Mouse (Mus musculus): ENCODE measurements around the gene Megf11. TPM values are rescaled to one million over a fixed set of nuclear protein-coding genes. Genes with fewer than 3 reads are reported as not detected.

The Megf11 gene
- polyA plus RNA-seq, 2 experiments: 0.80 to 1.0 TPM

DNA sequence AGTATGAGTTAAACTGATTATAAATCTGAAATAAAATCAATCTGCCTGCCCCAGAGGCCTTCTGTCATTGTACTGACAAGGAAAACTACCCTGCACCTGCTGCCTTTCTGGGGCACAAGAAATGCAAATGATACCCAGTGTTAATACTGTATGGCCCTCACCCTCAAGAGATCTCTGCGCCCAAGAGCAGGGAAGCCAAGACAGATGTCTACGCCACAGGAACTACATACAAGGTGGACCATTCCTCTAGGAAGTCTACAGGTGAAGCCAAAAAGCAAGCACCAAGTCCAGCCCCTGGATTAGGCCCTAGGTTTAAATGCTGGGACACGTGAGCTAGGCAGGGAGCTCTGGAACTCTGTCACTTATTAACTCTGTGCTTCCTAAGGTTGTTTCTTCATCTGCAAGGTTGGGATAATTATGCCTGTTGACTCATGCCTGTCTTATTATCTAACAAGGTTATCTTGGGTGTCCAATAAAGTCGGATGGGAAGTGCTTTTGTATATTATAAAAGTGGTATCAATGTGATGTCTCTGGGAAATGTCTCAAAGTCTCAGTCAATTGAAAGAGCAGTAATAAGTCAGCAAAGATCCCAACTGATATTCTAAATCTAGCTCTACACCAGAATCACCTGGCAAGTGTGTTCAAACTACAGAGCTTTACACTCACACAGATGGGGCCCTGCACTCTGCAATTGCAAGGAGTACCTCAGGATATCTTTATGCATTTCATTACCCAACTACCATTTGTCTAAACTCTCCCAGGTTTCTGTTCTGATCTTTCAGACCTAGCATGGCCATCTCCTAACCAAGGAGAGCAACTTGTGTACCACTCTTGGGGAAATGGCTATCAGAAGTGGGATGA lies 315.3 kb downstream of the Megf11 start:
- Histone ChIP-seq H3K4me1 (ENCODE audit: control insufficient read depth, insufficient read depth, low read length) (no peaks in the 10 kb centered on the region), H3K36me3 (ENCODE audit: control insufficient read depth, insufficient read depth, low read length) (peaks cover 13% of the 10 kb centered on the region), H3K4me3 (replicated peaks; ENCODE audit: low read length) (no peak overlapping the region), H3K9me3 (ENCODE audit: control insufficient read depth, low read length) (no peaks in the 10 kb centered on the region), H3K27ac (replicated peaks; ENCODE audit: low read depth, low read length) (no peak overlapping the region), H3K4me2 (replicated peaks; ENCODE audit: low read depth, low read length, severe bottlenecking) (no peak overlapping the region), H3K9ac (ENCODE audit: low read depth, low read length, severe bottlenecking) (no peak overlapping the region), H3K27me3 (ENCODE audit: control insufficient read depth, insufficient read depth, low read length) (no peaks in the 10 kb centered on the region)
- DNase-seq (ENCODE audit: low spot score) (no peak), ATAC-seq (ENCODE audit: low FRiP score, low read depth) (no peak)
- 85% methylated on average over 4 of the region's 4 CpGs for WGBS
- TF ChIP-seq POLR2A (IDR thresholded peaks at IDR 0.05; ENCODE audit: borderline replicate concordance, extremely low read depth, insufficient read depth, insufficient read length): no peak

DNA sequence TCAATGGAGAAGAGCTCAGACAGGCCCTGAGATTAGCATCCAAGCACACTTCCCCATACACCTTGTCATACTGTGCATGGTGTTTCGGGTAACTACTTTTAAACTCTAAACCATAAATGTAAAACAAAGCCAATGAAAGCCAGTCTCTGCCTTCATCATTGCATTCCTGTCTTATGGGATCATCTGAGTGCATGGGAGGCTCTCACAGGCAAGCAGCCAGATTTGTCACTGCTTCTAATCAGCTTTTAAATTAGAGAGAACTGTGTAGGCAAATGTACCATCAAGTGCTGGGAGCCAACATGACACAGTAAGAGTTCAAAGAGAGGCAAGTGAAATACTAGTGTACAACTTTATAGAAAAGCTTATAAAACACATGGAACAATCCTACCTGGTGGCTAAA lies 316.2 kb downstream of the Megf11 start:
- H3K36me3 ChIP-seq (ENCODE audit: control insufficient read depth, insufficient read depth, low read length): peaks cover 20% of the 10 kb centered on the region
- no peak overlapping the region for H3K4me2 ChIP-seq (replicated peaks; ENCODE audit: low read depth, low read length, severe bottlenecking)
- no peaks in the 10 kb centered on the region for H3K9me3 ChIP-seq (ENCODE audit: control insufficient read depth, low read length)
- H3K27me3 ChIP-seq (ENCODE audit: control insufficient read depth, insufficient read depth, low read length): no peaks in the 10 kb centered on the region
- H3K4me1 ChIP-seq (ENCODE audit: control insufficient read depth, insufficient read depth, low read length): no peaks in the 10 kb centered on the region
- TF ChIP-seq POLR2A (IDR thresholded peaks at IDR 0.05; ENCODE audit: borderline replicate concordance, extremely low read depth, insufficient read depth, insufficient read length): no peak
- no peak for ATAC-seq (ENCODE audit: low FRiP score, low read depth)
- no peak overlapping the region for H3K27ac ChIP-seq (replicated peaks; ENCODE audit: low read depth, low read length)
- no peak overlapping the region for H3K4me3 ChIP-seq (replicated peaks; ENCODE audit: low read length)
- H3K9ac ChIP-seq (ENCODE audit: low read depth, low read length, severe bottlenecking): no peak overlapping the region
- no peak for DNase-seq (ENCODE audit: low spot score)
- 44% methylated on average over 1 of the region's 1 CpGs for WGBS

DNA sequence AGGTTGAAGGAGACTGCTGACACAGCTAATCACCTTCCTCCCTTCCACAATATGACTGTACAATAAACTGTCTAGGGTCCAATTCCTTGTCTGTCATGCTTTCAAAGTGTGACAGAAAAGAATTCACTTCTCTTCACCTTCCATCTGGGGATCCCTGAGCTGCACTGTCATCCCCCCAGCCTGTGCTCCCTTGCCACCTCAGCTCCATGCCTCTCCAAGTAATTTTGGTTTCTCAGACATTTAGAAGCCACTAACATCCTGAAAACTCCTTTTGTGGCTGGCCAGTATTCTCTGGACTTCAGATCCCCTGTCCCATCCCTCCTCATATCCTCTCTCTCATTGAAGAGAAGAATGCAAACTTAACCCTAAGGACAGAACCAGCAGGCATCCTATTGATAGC lies 317.0 kb downstream of the Megf11 start:
- H3K9ac ChIP-seq (ENCODE audit: low read depth, low read length, severe bottlenecking): no peak overlapping the region
- DNase-seq (ENCODE audit: low spot score) (no peak), ATAC-seq (ENCODE audit: low FRiP score, low read depth) (no peak)
- no peak overlapping the region for H3K4me2 ChIP-seq (replicated peaks; ENCODE audit: low read depth, low read length, severe bottlenecking)
- H3K4me3 ChIP-seq (replicated peaks; ENCODE audit: low read length): no peak overlapping the region
- H3K27me3 ChIP-seq (ENCODE audit: control insufficient read depth, insufficient read depth, low read length): no peaks in the 10 kb centered on the region
- H3K9me3 ChIP-seq (ENCODE audit: control insufficient read depth, low read length): no peaks in the 10 kb centered on the region
- TF ChIP-seq POLR2A (IDR thresholded peaks at IDR 0.05; ENCODE audit: borderline replicate concordance, extremely low read depth, insufficient read depth, insufficient read length): no peak
- H3K27ac ChIP-seq (replicated peaks; ENCODE audit: low read depth, low read length): no peak overlapping the region
- no peaks in the 10 kb centered on the region for H3K4me1 ChIP-seq (ENCODE audit: control insufficient read depth, insufficient read depth, low read length)
- peaks cover 20% of the 10 kb centered on the region for H3K36me3 ChIP-seq (ENCODE audit: control insufficient read depth, insufficient read depth, low read length)

DNA sequence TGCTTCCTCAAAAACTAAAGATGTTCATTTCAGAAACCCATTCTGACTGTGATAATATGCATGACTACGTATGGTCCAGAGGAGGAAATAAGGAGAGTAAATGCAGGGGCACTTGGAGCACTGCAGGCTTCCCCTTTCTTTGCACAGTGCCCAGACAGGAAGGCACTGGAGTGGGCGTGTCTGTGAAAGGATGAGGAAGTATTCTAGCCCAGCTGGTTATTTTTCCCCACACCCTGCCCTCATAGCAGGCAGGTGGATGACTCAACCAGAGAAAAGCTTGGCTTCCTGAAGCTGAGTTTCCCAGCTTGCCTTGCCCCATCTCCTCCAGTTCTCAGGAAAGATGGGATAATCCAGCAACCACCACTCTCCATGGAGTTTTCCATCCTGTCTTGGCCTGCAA lies 317.5 kb downstream of the Megf11 start:
- ATAC-seq (ENCODE audit: low FRiP score, low read depth): no peak

DNA sequence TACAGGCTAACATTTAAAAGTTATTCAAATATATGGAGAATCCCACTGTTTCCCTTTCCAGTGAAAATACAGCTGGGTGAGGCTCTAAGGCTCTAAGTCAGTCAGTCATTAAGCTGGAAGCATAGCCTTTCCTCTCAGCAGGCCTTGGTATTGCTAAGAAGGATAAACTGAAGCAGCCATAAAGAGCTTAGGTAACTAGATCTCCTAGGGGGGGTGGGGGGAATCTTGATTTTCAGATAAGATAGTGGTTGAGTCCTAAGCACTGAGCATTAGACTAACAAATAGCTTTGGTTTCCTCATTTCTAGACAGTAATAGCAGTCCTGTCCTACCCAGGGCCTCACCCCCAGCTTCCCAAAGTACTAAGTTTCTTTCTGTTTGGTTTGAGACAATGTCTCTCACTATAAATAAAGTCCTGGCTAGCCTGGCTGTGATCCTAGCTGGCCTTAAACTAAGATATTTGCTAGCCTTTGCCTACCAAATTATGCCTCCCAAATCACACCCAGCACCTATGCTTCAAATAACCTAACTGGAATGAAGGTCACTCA lies 318.1 kb downstream of the Megf11 start:
- H3K27ac ChIP-seq (replicated peaks; ENCODE audit: low read depth, low read length): no peak overlapping the region
- H3K27me3 ChIP-seq (ENCODE audit: control insufficient read depth, insufficient read depth, low read length): no peaks in the 10 kb centered on the region
- no peaks in the 10 kb centered on the region for H3K4me1 ChIP-seq (ENCODE audit: control insufficient read depth, insufficient read depth, low read length)

More for the DNA sequence above, 317.5 kb downstream of the Megf11 start:
- H3K4me1 ChIP-seq (ENCODE audit: control insufficient read depth, insufficient read depth, low read length): no peaks in the 10 kb centered on the region
- no peaks in the 10 kb centered on the region for H3K9me3 ChIP-seq (ENCODE audit: control insufficient read depth, low read length)
- no peak overlapping the region for H3K9ac ChIP-seq (ENCODE audit: low read depth, low read length, severe bottlenecking)
- H3K27ac ChIP-seq (replicated peaks; ENCODE audit: low read depth, low read length): no peak overlapping the region
- H3K4me3 ChIP-seq (replicated peaks; ENCODE audit: low read length): no peak overlapping the region
- H3K36me3 ChIP-seq (ENCODE audit: control insufficient read depth, insufficient read depth, low read length): peaks cover 23% of the 10 kb centered on the region
- no peak for TF ChIP-seq POLR2A (IDR thresholded peaks at IDR 0.05; ENCODE audit: borderline replicate concordance, extremely low read depth, insufficient read depth, insufficient read length)
- no peak for DNase-seq (ENCODE audit: low spot score)
- no peak overlapping the region for H3K4me2 ChIP-seq (replicated peaks; ENCODE audit: low read depth, low read length, severe bottlenecking)
- no peaks in the 10 kb centered on the region for H3K27me3 ChIP-seq (ENCODE audit: control insufficient read depth, insufficient read depth, low read length)
- 79% methylated on average over 2 of the region's 2 CpGs for WGBS

More for the DNA sequence above, 318.1 kb downstream of the Megf11 start:
- Histone ChIP-seq H3K9me3 (ENCODE audit: control insufficient read depth, low read length) (no peaks in the 10 kb centered on the region), H3K36me3 (ENCODE audit: control insufficient read depth, insufficient read depth, low read length) (peaks cover 26% of the 10 kb centered on the region), H3K4me2 (replicated peaks; ENCODE audit: low read depth, low read length, severe bottlenecking) (no peak overlapping the region), H3K9ac (ENCODE audit: low read depth, low read length, severe bottlenecking) (no peak overlapping the region), H3K4me3 (replicated peaks; ENCODE audit: low read length) (no peak overlapping the region)
- ATAC-seq (ENCODE audit: low FRiP score, low read depth): no peak
- DNase-seq (ENCODE audit: low spot score): no peak
- no peak for TF ChIP-seq POLR2A (IDR thresholded peaks at IDR 0.05; ENCODE audit: borderline replicate concordance, extremely low read depth, insufficient read depth, insufficient read length)
